Mouse (Mus musculus) lung, postnatal 0 days (tissue): ENCODE measurements around the gene Defa17.
"Not testable (repeated sequence)": the region's sequence is repeated elsewhere in the genome, so short reads cannot be mapped to it uniquely, and the experiment has no call there.

Experiments used
- CTCF ChIP-seq: IDR thresholded peaks from 2 replicates; pipeline ENCODE4 v1.5.1; 2016; ENCODE audit warnings: antibody characterized with exemption, mild to moderate bottlenecking
- EP300 ChIP-seq: IDR thresholded peaks from 2 replicates; pipeline ENCODE4 v1.6.1; 2016; ENCODE audit warnings: antibody characterized with exemption, mild to moderate bottlenecking, control low read depth

GRCm38 (mm10) chr8:21665497-21665896, 9.9 kb downstream of the Defa17 start, which contains the start of gene Defa34:
- TF ChIP-seq CTCF, EP300: not testable (repeated sequence)
